Mouse (Mus musculus): ENCODE measurements around the gene Mocs1.

Mocs1 gene

DNA sequence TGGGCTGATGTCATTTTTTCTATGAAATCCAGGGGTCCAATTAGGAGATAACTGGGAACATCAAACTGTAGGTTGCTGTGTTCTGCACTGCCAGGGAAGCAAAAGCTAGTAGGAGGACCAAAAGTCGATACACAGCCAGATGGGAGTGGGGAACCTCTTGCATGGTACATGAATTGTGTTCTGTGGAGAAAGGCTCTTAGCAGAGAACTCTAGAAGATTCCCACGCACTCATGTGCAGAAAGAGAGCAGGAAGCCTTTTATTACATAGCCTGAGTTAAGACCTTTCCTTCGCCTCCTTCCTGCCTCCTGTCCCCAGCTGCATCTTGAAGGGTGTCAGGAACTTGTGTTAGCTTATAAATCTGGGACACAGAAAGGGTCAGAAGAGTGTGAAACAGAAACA is 53.7 kb downstream of the Mocs1 start:
- DNase-seq (ENCODE audit: low spot score): no peak

DNA sequence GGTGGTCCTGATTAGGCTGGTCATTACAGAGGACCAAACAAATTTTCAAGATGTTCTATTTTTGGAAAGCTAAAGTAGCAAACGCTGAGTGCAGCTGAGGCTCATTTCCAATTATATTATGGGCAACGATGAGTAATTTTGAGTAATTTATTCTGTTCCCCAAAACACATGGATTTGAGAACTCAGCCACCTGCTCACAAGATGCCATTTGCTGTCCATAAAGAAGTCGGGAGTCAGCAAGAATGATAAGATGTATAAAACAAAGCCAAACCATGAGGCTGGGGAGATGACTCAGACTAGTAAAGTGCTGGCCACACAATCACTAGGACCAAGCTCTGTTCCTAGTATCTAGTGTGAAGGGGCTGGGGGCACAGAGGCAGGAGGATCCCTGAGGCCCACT is 56.3 kb downstream of the Mocs1 start:
- DNase-seq (ENCODE audit: low spot score): no peak

DNA sequence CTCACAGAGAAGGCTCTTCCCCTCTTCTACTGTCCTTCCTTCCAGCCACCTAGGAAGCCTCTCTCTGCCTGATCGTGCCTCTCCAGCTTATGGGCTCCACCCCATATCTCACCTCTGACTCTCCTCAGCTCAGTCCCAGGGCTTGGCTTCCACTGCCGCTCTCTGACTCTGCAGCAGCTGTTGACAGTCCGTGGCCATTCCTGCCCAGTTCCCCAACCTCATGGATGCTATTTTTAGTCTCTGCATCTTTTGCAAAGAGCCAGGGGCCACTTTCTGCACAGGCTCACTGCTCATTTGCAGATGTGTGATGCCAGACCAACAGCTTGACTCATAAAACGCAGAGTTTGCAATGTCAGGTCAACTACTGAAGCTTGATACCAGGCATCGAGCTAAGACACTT is 60.9 kb downstream of the Mocs1 start:
- DNase-seq (ENCODE audit: low spot score): no peak

DNA sequence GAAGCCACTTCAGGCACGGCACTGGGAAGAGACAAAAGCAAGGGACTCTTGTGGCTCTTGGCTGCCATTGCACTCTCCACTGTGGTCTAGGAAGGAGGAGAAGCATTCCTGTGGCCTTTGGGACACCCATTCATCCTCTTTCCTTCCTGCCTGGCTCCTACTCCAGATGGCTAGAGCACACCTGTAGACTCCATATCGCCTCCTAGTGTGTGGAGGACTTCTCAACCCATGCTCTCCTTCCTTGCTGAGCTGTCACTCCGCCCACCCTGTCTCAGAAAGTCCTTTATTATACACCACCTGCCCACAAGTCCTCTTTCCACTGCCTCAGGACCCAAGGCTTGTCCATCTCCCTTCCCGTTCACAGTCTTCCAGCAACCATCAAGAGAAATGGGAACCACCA is 65.1 kb downstream of the Mocs1 start:
- no peak for DNase-seq (ENCODE audit: low spot score)

DNA sequence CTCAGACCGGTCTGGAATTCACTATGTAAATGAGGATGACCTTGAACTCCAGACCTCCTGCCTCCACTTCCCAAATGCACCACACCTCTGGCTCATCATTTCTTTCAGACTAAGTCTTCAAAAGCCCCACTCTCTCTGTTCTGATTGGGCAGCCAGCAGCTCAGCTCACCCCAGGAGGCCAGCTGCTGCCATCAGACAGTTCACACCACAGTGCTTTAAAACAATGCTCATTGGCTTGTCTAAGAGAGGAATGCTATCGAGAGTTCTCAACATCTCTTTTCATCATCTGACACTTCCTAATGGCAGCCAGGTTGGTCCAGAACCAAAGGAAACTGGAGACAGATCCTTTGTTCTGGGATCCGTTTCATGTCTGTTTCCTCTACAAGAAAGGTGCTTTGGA is 70.0 kb downstream of the Mocs1 start:
- no peak for DNase-seq (ENCODE audit: low spot score)

DNA sequence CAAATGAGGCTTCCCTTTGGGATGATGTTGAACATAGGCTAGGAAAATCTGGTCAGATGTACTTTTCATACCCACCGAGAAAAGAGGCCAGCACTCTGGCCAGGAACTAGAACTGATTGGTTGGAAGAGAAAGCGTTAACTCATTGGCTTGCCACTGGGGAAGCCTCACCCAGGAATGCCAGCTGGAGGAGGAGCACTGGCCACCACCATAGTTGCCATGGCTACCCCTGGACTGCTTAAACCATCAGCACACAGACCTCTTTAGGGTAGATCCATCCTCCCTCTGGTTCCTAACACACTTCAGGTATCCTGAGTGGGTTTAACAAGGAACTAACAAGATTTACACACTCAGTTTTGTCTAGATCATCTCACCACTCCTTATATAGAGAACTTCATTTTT is 71.5 kb downstream of the Mocs1 start:
- no peak for DNase-seq (ENCODE audit: low spot score)

DNA sequence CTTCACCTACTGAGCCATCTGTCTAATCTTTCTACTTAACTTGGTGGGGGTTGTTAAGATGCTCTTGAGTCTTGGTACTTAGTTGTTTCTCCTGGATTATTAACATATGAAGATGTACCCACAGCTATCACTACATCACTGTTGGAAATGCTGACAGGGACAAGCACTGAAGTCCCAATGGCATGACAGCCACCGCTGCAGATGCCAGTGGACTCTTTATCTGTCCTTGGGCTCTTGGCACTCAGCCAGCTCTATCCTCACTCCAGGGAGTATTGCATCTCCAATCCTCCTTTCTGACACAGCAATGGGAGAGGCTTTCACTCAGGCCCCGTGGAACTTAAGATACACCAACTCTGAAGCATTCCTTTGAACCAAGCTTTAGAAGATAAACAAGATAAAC is 72.1 kb downstream of the Mocs1 start:
- no peak for DNase-seq (ENCODE audit: low spot score)

DNA sequence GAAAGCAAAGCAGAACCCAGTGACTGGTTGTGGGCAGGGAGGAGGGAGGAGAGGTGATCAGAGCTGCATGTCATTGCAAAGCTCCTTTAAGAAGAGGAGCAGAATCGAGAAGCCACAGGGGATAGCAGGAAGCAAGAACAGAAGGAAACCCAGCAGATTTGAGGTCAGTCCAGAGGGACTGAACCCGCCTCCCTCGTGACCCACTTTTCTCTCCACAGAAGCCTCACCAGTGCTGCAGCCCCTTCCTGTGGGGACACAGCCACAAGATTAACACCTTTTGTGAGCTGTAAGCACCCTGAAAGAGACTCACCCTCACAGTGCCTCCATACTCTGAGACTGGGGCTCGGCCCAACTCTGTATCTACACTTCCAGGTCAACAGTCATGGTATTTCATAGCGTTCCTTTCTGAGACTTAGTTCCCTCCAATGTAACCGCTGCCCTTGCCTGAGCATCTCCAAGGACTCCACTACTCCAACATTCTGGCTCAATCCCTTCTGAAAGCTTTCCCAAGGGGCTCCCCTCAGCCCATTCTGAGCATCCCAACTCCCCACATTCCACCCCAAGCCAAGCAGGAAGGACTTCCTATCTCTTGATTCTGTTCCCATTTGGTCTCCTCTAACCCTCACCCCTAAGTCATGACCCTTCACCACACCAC is 75.2 kb downstream of the Mocs1 start:
- DNase-seq (ENCODE audit: low spot score): no peak
